Mouse (Mus musculus): ENCODE measurements around the gene Olfr312.

GRCm38 (mm10) chr11:58812001-58812400 is 17.0 kb upstream of the Olfr312 start:
- no peak for TF ChIP-seq MAFK (IDR thresholded peaks at IDR 0.05; ENCODE audit: insufficient read depth, low read depth, low read length)
- peak; percentile 60 for TF ChIP-seq ZC3H11A (IDR thresholded peaks at IDR 0.05; ENCODE audit: borderline replicate concordance, low read depth, low read length)
- TF ChIP-seq HCFC1 (IDR thresholded peaks at IDR 0.05; ENCODE audit: borderline replicate concordance, insufficient read depth, low read length), result no peak

Data from ES-E14 (cell line).